Mouse (Mus musculus) MEL (cell line): ENCODE data around the gene Tap2. TPM values are rescaled to one million over a fixed set of nuclear protein-coding genes. Genes with fewer than 3 reads are reported as not detected.

Experiments used
- DNase-seq: peaks from one replicate; pipeline ENCODE4 v3.0.0; 2011; ENCODE audit warnings: low read depth, low spot score
- H3K27ac ChIP-seq: 2 replicates; pipeline ENCODE4 v1.5.1; 2012; ENCODE audit warnings: low read depth, mild to moderate bottlenecking, control low read depth, low read length, moderate library complexity; ENCODE audit not compliant: control insufficient read depth
- H3K27me3 ChIP-seq, 2 experiments: fragments of 150-350 bp in 1 of 2; sonication (generic) in 1 of 2; 2 replicates each; pipeline ENCODE4 v1.6.1; 2012; ENCODE audit warnings: low read length in 2 of 2, mild to moderate bottlenecking in 2 of 2, improper control_type of control experiment in 1 of 2, moderate library complexity in 1 of 2; ENCODE audit not compliant: insufficient read depth in 2 of 2, control insufficient read depth in 1 of 2
- H3K36me3 ChIP-seq, 2 experiments: 2 replicates each; pipeline ENCODE4 v1.6.1; 2012 to 2014; ENCODE audit warnings: low read length in 2 of 2, improper control_type of control experiment in 1 of 2, inconsistent platforms in 1 of 2, mild to moderate bottlenecking in 1 of 2; ENCODE audit not compliant: insufficient read depth in 2 of 2, control insufficient read depth in 1 of 2
- H3K4me1 ChIP-seq, 2 experiments: fragments of 150-350 bp in 1 of 2; sonication (generic) in 1 of 2; 2 replicates each; pipeline ENCODE4 v1.6.1; 2012; ENCODE audit warnings: low read length in 2 of 2, improper control_type of control experiment in 1 of 2, mild to moderate bottlenecking in 1 of 2; ENCODE audit not compliant: insufficient read depth in 2 of 2, control insufficient read depth in 1 of 2
- H3K4me3 ChIP-seq, 2 experiments: fragments of 150-350 bp in 1 of 2; sonication (generic) in 1 of 2; 2 replicates each; pipeline ENCODE4 v1.5.1; 2012; ENCODE audit warnings: low read depth in 2 of 2, low read length in 2 of 2, mild to moderate bottlenecking in 2 of 2, moderate library complexity in 2 of 2, control low read depth in 1 of 2, improper control_type of control experiment in 1 of 2; ENCODE audit not compliant: control insufficient read depth in 1 of 2, insufficient read depth in 1 of 2
- H3K79me2 ChIP-seq: 2 replicates; pipeline ENCODE4 v1.6.1; 2012; ENCODE audit warnings: mild to moderate bottlenecking, low read length, moderate library complexity; ENCODE audit not compliant: control insufficient read depth, poor library complexity, insufficient read depth
- H3K9ac ChIP-seq: 2 replicates; pipeline ENCODE4 v1.6.1; 2012; ENCODE audit warnings: low read depth, mild to moderate bottlenecking, control low read depth, low read length, moderate library complexity; ENCODE audit not compliant: control insufficient read depth, poor library complexity, severe bottlenecking
- H3K9me3 ChIP-seq: fragments of 150-350 bp; sonication (generic); replicated peaks from 2 replicates; pipeline ENCODE4 v1.6.1; 2012; ENCODE audit warnings: mild to moderate bottlenecking, low read length, improper control_type of control experiment, moderate library complexity; ENCODE audit not compliant: insufficient read depth
- BHLHE40 ChIP-seq: IDR thresholded peaks from 2 replicates; pipeline ENCODE4 v1.6.1; 2012; ENCODE audit warnings: low read depth, mild to moderate bottlenecking, inconsistent platforms, low read length, improper control_type of control experiment, borderline replicate concordance
- CTCF ChIP-seq, 3 experiments: IDR thresholded peaks in 2 of 3; conservative IDR thresholded peaks in 1 of 3; 2 replicates each; pipeline ENCODE4 v1.5.1; 2011 to 2012; ENCODE audit warnings: low read length in 3 of 3, low read depth in 2 of 3, mild to moderate bottlenecking in 2 of 3, improper control_type of control experiment in 1 of 3, inconsistent platforms in 1 of 3, mixed read lengths in 1 of 3, moderate library complexity in 1 of 3; ENCODE audit not compliant: control insufficient read depth in 1 of 3, insufficient read depth in 1 of 3, poor library complexity in 1 of 3, severe bottlenecking in 1 of 3
- E2F4 ChIP-seq: IDR thresholded peaks from 2 replicates; pipeline ENCODE4 v1.6.1; 2011; ENCODE audit warnings: low read depth, low read length, improper control_type of control experiment, borderline replicate concordance
- ELF1 ChIP-seq: IDR thresholded peaks from 2 replicates; pipeline ENCODE4 v1.6.1; 2014; ENCODE audit warnings: low read depth, mild to moderate bottlenecking, inconsistent platforms, low read length, improper control_type of control experiment, moderate library complexity
- ETS1 ChIP-seq: IDR thresholded peaks from 2 replicates; pipeline ENCODE4 v1.6.1; 2012; ENCODE audit warnings: low read depth, mild to moderate bottlenecking, inconsistent platforms, low read length, improper control_type of control experiment, moderate library complexity
- HCFC1 ChIP-seq: IDR thresholded peaks from 2 replicates; pipeline ENCODE4 v1.6.1; 2012; ENCODE audit warnings: low read depth, mild to moderate bottlenecking, inconsistent platforms, low read length, improper control_type of control experiment, moderate library complexity
- JUND ChIP-seq: IDR thresholded peaks from 2 replicates; pipeline ENCODE4 v1.6.1; 2011; ENCODE audit warnings: low read depth, mild to moderate bottlenecking, improper control_type of control experiment, low read length
- KAT2A ChIP-seq: conservative IDR thresholded peaks from 2 replicates; pipeline ENCODE4 v1.6.1; 2012; ENCODE audit warnings: low read depth, low read length, improper control_type of control experiment, inconsistent platforms
- MAFK ChIP-seq: IDR thresholded peaks from 2 replicates; pipeline ENCODE4 v1.6.1; 2011; ENCODE audit warnings: low read depth, mild to moderate bottlenecking, low read length, improper control_type of control experiment, borderline replicate concordance
- MAX ChIP-seq: IDR thresholded peaks from 2 replicates; pipeline ENCODE4 v1.6.1; 2011; ENCODE audit warnings: low read length, improper control_type of control experiment
- MAZ ChIP-seq: IDR thresholded peaks from 2 replicates; pipeline ENCODE4 v1.6.1; 2012; ENCODE audit warnings: low read depth, mild to moderate bottlenecking, inconsistent platforms, low read length, improper control_type of control experiment
- MYB ChIP-seq: IDR thresholded peaks from 2 replicates; pipeline ENCODE4 v1.6.1; 2011; ENCODE audit warnings: mild to moderate bottlenecking, low read depth, low read length, improper control_type of control experiment
- MYC ChIP-seq: IDR thresholded peaks from 2 replicates; pipeline ENCODE4 v1.6.1; 2011; ENCODE audit warnings: low read depth, mild to moderate bottlenecking, low read length, improper control_type of control experiment, moderate library complexity
- NRF1 ChIP-seq: IDR thresholded peaks from 2 replicates; pipeline ENCODE4 v1.6.1; 2014; ENCODE audit warnings: low read depth, mild to moderate bottlenecking, inconsistent platforms, low read length, improper control_type of control experiment, moderate library complexity; ENCODE audit not compliant: poor library complexity, insufficient read depth, severe bottlenecking
- POLR2AphosphoS2 ChIP-seq: IDR thresholded peaks from 2 replicates; pipeline ENCODE4 v1.6.1; 2011; ENCODE audit warnings: low read length, improper control_type of control experiment
- POLR2AphosphoS5 ChIP-seq: IDR thresholded peaks from 2 replicates; pipeline ENCODE4 v1.6.1; 2012; ENCODE audit warnings: low read depth, borderline replicate concordance, mild to moderate bottlenecking, inconsistent platforms, low read length, moderate library complexity, mixed read lengths
- RAD21 ChIP-seq: IDR thresholded peaks from 2 replicates; pipeline ENCODE4 v1.6.1; 2011; ENCODE audit warnings: mild to moderate bottlenecking, low read depth, low read length, improper control_type of control experiment
- RCOR1 ChIP-seq: IDR thresholded peaks from 2 replicates; pipeline ENCODE4 v1.6.1; 2012; ENCODE audit warnings: low read depth, mild to moderate bottlenecking, inconsistent platforms, low read length, improper control_type of control experiment
- SIN3A ChIP-seq: IDR thresholded peaks from 2 replicates; pipeline ENCODE4 v1.6.1; 2012; ENCODE audit warnings: low read length, improper control_type of control experiment, inconsistent platforms
- SMC3 ChIP-seq: IDR thresholded peaks from 2 replicates; pipeline ENCODE4 v1.6.1; 2011; ENCODE audit warnings: low read depth, low read length, improper control_type of control experiment
- TAL1 ChIP-seq: IDR thresholded peaks from 2 replicates; pipeline ENCODE4 v1.6.1; 2012; ENCODE audit warnings: mild to moderate bottlenecking, inconsistent platforms, low read length, moderate library complexity, mixed read lengths
- TBP ChIP-seq: IDR thresholded peaks from 2 replicates; pipeline ENCODE4 v1.8.0; 2011; ENCODE audit warnings: low read depth, low read length, improper control_type of control experiment
- UBTF ChIP-seq: IDR thresholded peaks from 2 replicates; pipeline ENCODE4 v1.6.1; 2012; ENCODE audit warnings: low read depth, mild to moderate bottlenecking, inconsistent platforms, low read length, improper control_type of control experiment, moderate library complexity, borderline replicate concordance; ENCODE audit not compliant: insufficient read depth
- USF1 ChIP-seq: IDR thresholded peaks from 2 replicates; pipeline ENCODE4 v1.6.1; 2014; ENCODE audit warnings: low read depth, mild to moderate bottlenecking, inconsistent platforms, low read length, improper control_type of control experiment, moderate library complexity
- USF2 ChIP-seq, 2 experiments: IDR thresholded peaks; 2 replicates each; pipeline ENCODE4 v1.6.1; 2011 to 2012; ENCODE audit warnings: improper control_type of control experiment in 2 of 2, low read length in 2 of 2, borderline replicate concordance in 1 of 2, inconsistent platforms in 1 of 2, low read depth in 1 of 2, mild to moderate bottlenecking in 1 of 2; ENCODE audit not compliant: insufficient read depth in 1 of 2
- ZC3H11A ChIP-seq: IDR thresholded peaks from 2 replicates; pipeline ENCODE4 v1.6.1; 2012; ENCODE audit warnings: low read depth, mild to moderate bottlenecking, inconsistent platforms, low read length, improper control_type of control experiment
- ZMIZ1 ChIP-seq: IDR thresholded peaks from 2 replicates; pipeline ENCODE4 v1.6.1; 2012; ENCODE audit warnings: low read depth, mild to moderate bottlenecking, inconsistent platforms, low read length, improper control_type of control experiment, moderate library complexity
- ZNF384 ChIP-seq: IDR thresholded peaks from 2 replicates; pipeline ENCODE4 v1.6.1; 2012; ENCODE audit warnings: low read depth, mild to moderate bottlenecking, inconsistent platforms, low read length, improper control_type of control experiment
- polyA plus RNA-seq, 2 experiments: library from polyadenylated mRNA; stranded (reverse) in 1 of 2; unstranded in 1 of 2; fragments of >175 nt in 1 of 2; fragments of >200 nt in 1 of 2; gene quantifications; 2 replicates each; pipeline versions ENCODE4 v1.2.1 to v1.2.4; 2012; ENCODE audit warnings: low replicate concordance in 2 of 2, low read depth in 1 of 2; ENCODE audit not compliant: insufficient read length in 2 of 2, insufficient read depth in 1 of 2, missing spikeins in 1 of 2
- total RNA-seq: library from RNA; depleted of rRNA; stranded (reverse); fragments of 300-350 nt; gene quantifications from 2 replicates; pipeline ENCODE4 v1.2.3, GENCODE M21; 2012

The Tap2 gene
- total and polyA plus RNA-seq, 3 experiments, result 48.5 to 63.0 TPM; not detected in 1

- H3K9ac ChIP-seq, result no peak overlapping the region
- H3K4me1 ChIP-seq, result peaks cover 15 to 43% of the 10 kb centered on the region in 2 experiments
- no peak for DNase-seq
- TF ChIP-seq SIN3A (no peak), NRF1 (no peak), ZC3H11A (no peak), MYB (no peak), USF1 (no peak), ZNF384 (no peak), ELF1 (no peak), POLR2AphosphoS2 (no peak), MYC (no peak), BHLHE40 (no peak), E2F4 (no peak), KAT2A (no peak), ZMIZ1 (no peak)
- peaks cover 13% of the 10 kb centered on the region for H3K79me2 ChIP-seq
- no peaks in the 10 kb centered on the region for H3K9me3 ChIP-seq
- no peaks in the 10 kb centered on the region for H3K27me3 ChIP-seq
- no peak overlapping the region for H3K27ac ChIP-seq
- peaks cover 2 to 28% of the 10 kb centered on the region in 2 experiments; a peak in 3 of 4 replicates for H3K36me3 ChIP-seq
- H3K4me3 ChIP-seq, result no peak overlapping the region
These were observed 5.1 kb downstream of the Tap2 start for GRCm38 (mm10) chr17:34208421-34208820.

GRCm38 (mm10) chr17:34209680-34210079 is 6.4 kb downstream of the Tap2 start:
- TF ChIP-seq NRF1, result no peak
- TF ChIP-seq MAFK, result no peak
- peak; percentile 67 to 80 (median 76) for TF ChIP-seq CTCF (IDR thresholded peaks at IDR 0.05 in 2 of 3, conservative IDR thresholded peaks at IDR 0.05 in 1 of 3; ENCODE audit: control insufficient read depth in 1 of 3, insufficient read depth in 1 of 3, low read depth in 2 of 3, low read length in 3 of 3, poor library complexity in 1 of 3, severe bottlenecking in 1 of 3)
- peak; percentile 44; the same call in 1 of the 2 replicates for TF ChIP-seq MAX
- no peak for TF ChIP-seq MAZ
- TF ChIP-seq TBP, result no peak
- TF ChIP-seq TAL1, result no peak
- no peak for TF ChIP-seq ETS1
- TF ChIP-seq MYC, result peak; percentile 71
- TF ChIP-seq SMC3, result peak; percentile 44; the same call in 1 of the 2 replicates
- no peak for TF ChIP-seq ELF1
- no peak for TF ChIP-seq SIN3A
- TF ChIP-seq POLR2AphosphoS5, result no peak
- TF ChIP-seq JUND, result no peak
- peak; percentile 45 for TF ChIP-seq RAD21
- no peak for TF ChIP-seq UBTF
- TF ChIP-seq HCFC1, result no peak
- TF ChIP-seq RCOR1, result no peak
- TF ChIP-seq USF2 (IDR thresholded peaks at IDR 0.05; ENCODE audit: borderline replicate concordance in 1 of 2, insufficient read depth in 1 of 2, low read depth in 1 of 2, low read length in 2 of 2), result no peak
- TF ChIP-seq USF1, result peak; percentile 68
- TF ChIP-seq ZC3H11A, result 0 out of 2 replicates have a peak, but pooled peaks have one; percentile 0
- peaks cover 13 to 41% of the 10 kb centered on the region in 2 experiments for H3K4me1 ChIP-seq
- H3K27me3 ChIP-seq, result no peaks in the 10 kb centered on the region
- peak overlapping the region; percentile 95 for H3K27ac ChIP-seq
- no peaks in the 10 kb centered on the region for H3K9me3 ChIP-seq
- H3K79me2 ChIP-seq, result peaks cover 9% of the 10 kb centered on the region
- no peak overlapping the region for H3K4me3 ChIP-seq
- no peak overlapping the region for H3K9ac ChIP-seq
- DNase-seq, result peak; percentile 78
- peaks cover 2 to 28% of the 10 kb centered on the region in 2 experiments; a peak in 3 of 4 replicates for H3K36me3 ChIP-seq
